Mouse (Mus musculus): ENCODE results near the gene A730061H03Rik. TPM values are rescaled to one million over a fixed set of nuclear protein-coding genes. Genes with fewer than 3 reads are reported as not detected.

A730061H03Rik gene
- polyA plus RNA-seq, 1 experiment from 2014 or later = 2.3 TPM

- Histone ChIP-seq H3K9ac (replicated peaks; ENCODE audit: low read depth) (no peak overlapping the region), H3K4me2 (replicated peaks; ENCODE audit: low read depth, low read length) (no peak overlapping the region), H3K4me3 (ENCODE audit: low read depth, low read length) (no peak overlapping the region), H3K27me3 (replicated peaks; ENCODE audit: insufficient read depth, low read length) (no peaks in the 10 kb centered on the region), H3K9me3 (ENCODE audit: low read length) (no peaks in the 10 kb centered on the region), H3K4me1 (ENCODE audit: insufficient read depth, low read depth, low read length) (peaks cover 7% of the 10 kb centered on the region; the same call in 1 of the 2 replicates), H3K27ac (ENCODE audit: low read length) (peak overlapping the region; percentile 58), H3K36me3 (ENCODE audit: insufficient read depth, low read length) (no peaks in the 10 kb centered on the region)
- DNase-seq (ENCODE audit: low spot score) (peak; percentile 21), ATAC-seq (no peak)
- TF ChIP-seq EP300 (IDR thresholded peaks at IDR 0.05) (no peak), CTCF (IDR thresholded peaks at IDR 0.05) (no peak)
- WGBS = 79% methylated on average over 3 of the region's 3 CpGs
These were observed 2.6 kb downstream of the A730061H03Rik start for GRCm38 (mm10) chr14:55557587-55557986.

- H3K9me3 ChIP-seq (ENCODE audit: low read length) = no peaks in the 10 kb centered on the region
- no peaks in the 10 kb centered on the region for H3K27me3 ChIP-seq (replicated peaks; ENCODE audit: insufficient read depth, low read length)
- DNase-seq (ENCODE audit: low spot score) (peak; percentile 95), ATAC-seq (no peak)
- no peak overlapping the region for H3K4me2 ChIP-seq (replicated peaks; ENCODE audit: low read depth, low read length)
- no peak overlapping the region for H3K4me3 ChIP-seq (ENCODE audit: low read depth, low read length)
- peak overlapping the region; percentile 58 for H3K27ac ChIP-seq (ENCODE audit: low read length)
- peaks cover 7% of the 10 kb centered on the region; the same call in 1 of the 2 replicates for H3K4me1 ChIP-seq (ENCODE audit: insufficient read depth, low read depth, low read length)
- no peak overlapping the region for H3K9ac ChIP-seq (replicated peaks; ENCODE audit: low read depth)
- 20% methylated on average over 5 of the region's 5 CpGs for whole genome bisulfite sequencing
- no peaks in the 10 kb centered on the region for H3K36me3 ChIP-seq (ENCODE audit: insufficient read depth, low read length)
- TF ChIP-seq CTCF (IDR thresholded peaks at IDR 0.05) (peak; percentile 96), EP300 (IDR thresholded peaks at IDR 0.05) (peak; percentile 55)
These were observed 3.2 kb downstream of the A730061H03Rik start for GRCm38 (mm10) chr14:55557003-55557402.

GRCm38 (mm10) chr14:55555788-55556187 lies 4.4 kb downstream of the A730061H03Rik start:
- H3K9me3 ChIP-seq (ENCODE audit: low read length) = no peaks in the 10 kb centered on the region
- H3K36me3 ChIP-seq (ENCODE audit: insufficient read depth, low read length) = no peaks in the 10 kb centered on the region
- no peaks in the 10 kb centered on the region for H3K27me3 ChIP-seq (replicated peaks; ENCODE audit: insufficient read depth, low read length)
- no peaks in the 10 kb centered on the region for H3K4me1 ChIP-seq (ENCODE audit: insufficient read depth, low read depth, low read length)
- H3K4me2 ChIP-seq (replicated peaks; ENCODE audit: low read depth, low read length) = no peak overlapping the region
- DNase-seq (ENCODE audit: low spot score) (no peak), ATAC-seq (no peak)
- no peak overlapping the region for H3K4me3 ChIP-seq (ENCODE audit: low read depth, low read length)
- WGBS = 67% methylated on average over 3 of the region's 3 CpGs
- no peak overlapping the region for H3K9ac ChIP-seq (replicated peaks; ENCODE audit: low read depth)
- no peak overlapping the region for H3K27ac ChIP-seq (ENCODE audit: low read length)
- TF ChIP-seq EP300 (IDR thresholded peaks at IDR 0.05) (no peak), CTCF (IDR thresholded peaks at IDR 0.05) (no peak)

- TF ChIP-seq EP300 (IDR thresholded peaks at IDR 0.05) = no peak
- TF ChIP-seq CTCF (IDR thresholded peaks at IDR 0.05) = no peak
- Histone ChIP-seq H3K27ac (ENCODE audit: low read length) (no peak overlapping the region), H3K36me3 (ENCODE audit: insufficient read depth, low read length) (0 out of 2 replicates have a peak, but pooled peaks cover 3% of the 10 kb centered on the region), H3K9me3 (ENCODE audit: low read length) (no peaks in the 10 kb centered on the region), H3K4me1 (ENCODE audit: insufficient read depth, low read depth, low read length) (no peaks in the 10 kb centered on the region), H3K27me3 (replicated peaks; ENCODE audit: insufficient read depth, low read length) (no peaks in the 10 kb centered on the region), H3K4me2 (replicated peaks; ENCODE audit: low read depth, low read length) (no peak overlapping the region), H3K9ac (replicated peaks; ENCODE audit: low read depth) (no peak overlapping the region), H3K4me3 (ENCODE audit: low read depth, low read length) (no peak overlapping the region)
- DNase-seq (ENCODE audit: low spot score) = no peak
- ATAC-seq = no peak
These were observed 5.6 kb downstream of the A730061H03Rik start for GRCm38 (mm10) chr14:55554635-55555034.

GRCm38 (mm10) chr14:55551794-55552193 lies 8.4 kb downstream of the A730061H03Rik start:
- Histone ChIP-seq H3K27me3 (replicated peaks; ENCODE audit: insufficient read depth, low read length) (no peaks in the 10 kb centered on the region), H3K4me2 (replicated peaks; ENCODE audit: low read depth, low read length) (no peak overlapping the region), H3K36me3 (ENCODE audit: insufficient read depth, low read length) (peaks cover 23% of the 10 kb centered on the region; the same call in 1 of the 2 replicates), H3K9ac (replicated peaks; ENCODE audit: low read depth) (no peak overlapping the region), H3K4me1 (ENCODE audit: insufficient read depth, low read depth, low read length) (no peaks in the 10 kb centered on the region), H3K27ac (ENCODE audit: low read length) (no peak overlapping the region), H3K9me3 (ENCODE audit: low read length) (no peaks in the 10 kb centered on the region), H3K4me3 (ENCODE audit: low read depth, low read length) (no peak overlapping the region)
- ATAC-seq = no peak
- DNase-seq (ENCODE audit: low spot score) = no peak
- TF ChIP-seq CTCF (IDR thresholded peaks at IDR 0.05) = no peak
- TF ChIP-seq EP300 (IDR thresholded peaks at IDR 0.05) = no peak
- 87% methylated on average over 8 of the region's 8 CpGs for WGBS

- H3K4me3 ChIP-seq (ENCODE audit: low read depth, low read length) = no peak overlapping the region
- no peaks in the 10 kb centered on the region for H3K4me1 ChIP-seq (ENCODE audit: insufficient read depth, low read depth, low read length)
- H3K27me3 ChIP-seq (replicated peaks; ENCODE audit: insufficient read depth, low read length) = no peaks in the 10 kb centered on the region
- H3K9ac ChIP-seq (replicated peaks; ENCODE audit: low read depth) = no peak overlapping the region
- H3K9me3 ChIP-seq (ENCODE audit: low read length) = no peaks in the 10 kb centered on the region
- TF ChIP-seq EP300 (IDR thresholded peaks at IDR 0.05) (no peak), CTCF (IDR thresholded peaks at IDR 0.05) (no peak)
- ATAC-seq (no peak), DNase-seq (ENCODE audit: low spot score) (no peak)
- no peak overlapping the region for H3K4me2 ChIP-seq (replicated peaks; ENCODE audit: low read depth, low read length)
- no peak overlapping the region for H3K27ac ChIP-seq (ENCODE audit: low read length)
- peaks cover 23% of the 10 kb centered on the region; the same call in 1 of the 2 replicates for H3K36me3 ChIP-seq (ENCODE audit: insufficient read depth, low read length)
- WGBS = 63% methylated on average over 5 of the region's 5 CpGs
These were observed 8.9 kb downstream of the A730061H03Rik start for GRCm38 (mm10) chr14:55551347-55551746.

- no peak for DNase-seq (ENCODE audit: low spot score)
- H3K9ac ChIP-seq (replicated peaks; ENCODE audit: low read depth) = no peak overlapping the region
- H3K4me1 ChIP-seq (ENCODE audit: insufficient read depth, low read depth, low read length) = no peaks in the 10 kb centered on the region
- no peak for ATAC-seq
- 84% methylated on average over 6 of the region's 6 CpGs for WGBS
- H3K36me3 ChIP-seq (ENCODE audit: insufficient read depth, low read length) = peaks cover 27% of the 10 kb centered on the region; the same call in 1 of the 2 replicates
- no peaks in the 10 kb centered on the region for H3K9me3 ChIP-seq (ENCODE audit: low read length)
- no peaks in the 10 kb centered on the region for H3K27me3 ChIP-seq (replicated peaks; ENCODE audit: insufficient read depth, low read length)
- TF ChIP-seq EP300 (IDR thresholded peaks at IDR 0.05) (no peak), CTCF (IDR thresholded peaks at IDR 0.05) (no peak)
- no peak overlapping the region for H3K4me3 ChIP-seq (ENCODE audit: low read depth, low read length)
- H3K27ac ChIP-seq (ENCODE audit: low read length) = no peak overlapping the region
- H3K4me2 ChIP-seq (replicated peaks; ENCODE audit: low read depth, low read length) = no peak overlapping the region
These were observed 10.0 kb downstream of the A730061H03Rik start for GRCm38 (mm10) chr14:55550191-55550590.

Measured in lung, postnatal 0 days (tissue).